Mouse (Mus musculus): ENCODE results near the gene Bbx. TPM values are rescaled to one million over a fixed set of nuclear protein-coding genes. Genes with fewer than 3 reads are reported as not detected.

The Bbx gene
- total and polyA plus RNA-seq, 3 experiments: 6.5 to 36.0 (median 9.2) TPM

- Histone ChIP-seq H3K4me3 (ENCODE audit: control insufficient read depth in 1 of 2, insufficient read depth in 1 of 2, low read depth in 2 of 2, low read length in 2 of 2) (no peak overlapping the region), H3K27ac (ENCODE audit: control insufficient read depth, low read depth, low read length) (no peak overlapping the region), H3K36me3 (ENCODE audit: control insufficient read depth in 1 of 2, insufficient read depth in 2 of 2, low read length in 2 of 2) (no peaks in the 10 kb centered on the region; a peak in 1 of 4 replicates), H3K9me3 (replicated peaks; ENCODE audit: insufficient read depth, low read length) (no peaks in the 10 kb centered on the region), H3K9ac (ENCODE audit: control insufficient read depth, low read depth, low read length, poor library complexity, severe bottlenecking) (no peak overlapping the region), H3K27me3 (ENCODE audit: control insufficient read depth in 1 of 2, insufficient read depth in 2 of 2, low read length in 2 of 2) (no peaks in the 10 kb centered on the region), H3K4me1 (ENCODE audit: control insufficient read depth in 1 of 2, insufficient read depth in 2 of 2, low read length in 2 of 2) (no peaks in the 10 kb centered on the region), H3K79me2 (ENCODE audit: control insufficient read depth, insufficient read depth, low read length, poor library complexity) (no peaks in the 10 kb centered on the region)
- no peak for DNase-seq (ENCODE audit: low read depth, low spot score)
- TF ChIP-seq CHD2 (IDR thresholded peaks at IDR 0.05; ENCODE audit: low read length) (no peak), GABPA (IDR thresholded peaks at IDR 0.05; ENCODE audit: low read depth, low read length) (no peak), KAT2A (conservative IDR thresholded peaks at IDR 0.05; ENCODE audit: low read depth, low read length) (no peak), ZKSCAN1 (IDR thresholded peaks at IDR 0.05; ENCODE audit: low read depth, low read length) (no peak), ELF1 (IDR thresholded peaks at IDR 0.05; ENCODE audit: low read depth, low read length) (no peak), BHLHE40 (IDR thresholded peaks at IDR 0.05; ENCODE audit: borderline replicate concordance, low read depth, low read length) (no peak)
Observed at GRCm38 (mm10) chr16:50262209-50262608, 170.0 kb downstream of the Bbx start.

GRCm38 (mm10) chr16:50261741-50262140, 170.4 kb downstream of the Bbx start:
- H3K4me1 ChIP-seq (ENCODE audit: control insufficient read depth in 1 of 2, insufficient read depth in 2 of 2, low read length in 2 of 2): no peaks in the 10 kb centered on the region
- DNase-seq (ENCODE audit: low read depth, low spot score): no peak
- H3K79me2 ChIP-seq (ENCODE audit: control insufficient read depth, insufficient read depth, low read length, poor library complexity): no peaks in the 10 kb centered on the region
- H3K9ac ChIP-seq (ENCODE audit: control insufficient read depth, low read depth, low read length, poor library complexity, severe bottlenecking): no peak overlapping the region
- H3K4me3 ChIP-seq (ENCODE audit: control insufficient read depth in 1 of 2, insufficient read depth in 1 of 2, low read depth in 2 of 2, low read length in 2 of 2): no peak overlapping the region
- H3K27ac ChIP-seq (ENCODE audit: control insufficient read depth, low read depth, low read length): no peak overlapping the region
- no peaks in the 10 kb centered on the region for H3K27me3 ChIP-seq (ENCODE audit: control insufficient read depth in 1 of 2, insufficient read depth in 2 of 2, low read length in 2 of 2)
- TF ChIP-seq EP300 (IDR thresholded peaks at IDR 0.05; ENCODE audit: low read depth in 1 of 2, low read length in 2 of 2) (no peak), NELFE (IDR thresholded peaks at IDR 0.05; ENCODE audit: low read depth, low read length) (no peak), MAZ (IDR thresholded peaks at IDR 0.05; ENCODE audit: low read depth, low read length) (no peak), MYB (IDR thresholded peaks at IDR 0.05; ENCODE audit: low read depth, low read length) (no peak), RCOR1 (IDR thresholded peaks at IDR 0.05; ENCODE audit: low read depth, low read length) (no peak), ETS1 (IDR thresholded peaks at IDR 0.05; ENCODE audit: low read depth, low read length) (no peak), JUND (IDR thresholded peaks at IDR 0.05; ENCODE audit: low read depth, low read length) (no peak), NRF1 (IDR thresholded peaks at IDR 0.05; ENCODE audit: insufficient read depth, low read depth, low read length, poor library complexity, severe bottlenecking) (no peak), TCF12 (IDR thresholded peaks at IDR 0.05; ENCODE audit: low read depth, low read length) (no peak), POLR2AphosphoS5 (IDR thresholded peaks at IDR 0.05; ENCODE audit: borderline replicate concordance, low read depth, low read length) (no peak), GATA1 (IDR thresholded peaks at IDR 0.05; ENCODE audit: low read depth, low read length) (no peak), POLR2A (IDR thresholded peaks at IDR 0.05; ENCODE audit: control insufficient read depth in 1 of 2, insufficient read depth in 1 of 2, low read depth in 1 of 2, low read length in 2 of 2, poor library complexity in 1 of 2) (no peak), E2F4 (IDR thresholded peaks at IDR 0.05; ENCODE audit: borderline replicate concordance, low read depth, low read length) (no peak)
- H3K36me3 ChIP-seq (ENCODE audit: control insufficient read depth in 1 of 2, insufficient read depth in 2 of 2, low read length in 2 of 2): no peaks in the 10 kb centered on the region; a peak in 1 of 4 replicates
- no peaks in the 10 kb centered on the region for H3K9me3 ChIP-seq (replicated peaks; ENCODE audit: insufficient read depth, low read length)

Measured in MEL (cell line).